Mouse (Mus musculus): ENCODE results near the gene Nhs.

The Nhs gene

DNA sequence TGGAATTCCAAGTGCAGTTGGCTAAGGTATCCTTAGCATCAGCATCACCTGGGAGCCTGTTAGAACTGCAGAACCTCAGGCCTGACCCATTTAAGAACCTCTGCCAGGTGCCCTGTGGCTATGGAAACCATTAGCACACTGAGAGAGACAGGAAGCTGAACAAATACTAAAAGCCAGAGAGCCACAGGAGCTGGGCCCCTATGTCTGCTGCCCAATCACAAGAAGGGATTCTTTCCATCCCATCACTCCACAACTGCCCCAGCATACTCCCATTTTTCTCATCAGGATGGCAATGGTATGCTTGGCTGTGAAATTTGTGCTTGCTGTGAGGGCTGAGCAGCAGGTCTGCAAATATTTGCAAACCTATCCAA lies 232.9 kb downstream of the Nhs start:
- no peak for DNase-seq

DNA sequence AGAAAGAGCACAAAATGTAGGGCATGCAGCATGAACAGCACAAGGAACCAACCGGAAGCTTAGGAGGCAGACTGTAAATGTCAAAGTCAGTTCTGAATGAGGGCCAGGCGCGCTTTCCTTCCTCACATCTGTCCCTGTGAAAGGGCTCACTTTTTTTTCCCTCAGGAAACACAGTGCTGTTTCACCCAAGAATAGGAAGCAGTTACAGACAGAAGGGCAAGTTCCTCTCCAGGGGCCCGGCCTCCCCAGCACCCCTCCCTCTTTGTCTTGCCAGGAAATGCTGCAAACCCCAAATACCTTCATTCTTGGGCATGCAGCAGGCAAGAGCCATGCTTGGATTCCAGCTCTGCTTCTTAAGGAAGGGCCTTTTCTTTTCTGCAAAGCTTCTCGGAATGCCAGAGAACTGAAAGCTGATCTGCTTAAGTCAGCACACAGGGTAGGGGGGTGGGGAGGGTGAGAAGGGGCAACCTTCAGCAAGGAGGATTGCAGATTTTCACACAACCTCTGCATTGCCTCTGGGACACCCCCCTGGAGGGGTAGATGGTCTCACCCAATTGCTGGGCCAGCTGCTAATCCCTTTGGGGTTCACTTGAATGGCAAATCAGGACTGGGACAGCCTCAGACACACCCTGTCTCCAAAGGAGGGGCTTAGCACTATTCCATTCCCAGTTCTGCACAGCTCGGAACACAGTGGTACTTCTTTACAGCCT lies 233.4 kb downstream of the Nhs start:
- no peak for DNase-seq

DNA sequence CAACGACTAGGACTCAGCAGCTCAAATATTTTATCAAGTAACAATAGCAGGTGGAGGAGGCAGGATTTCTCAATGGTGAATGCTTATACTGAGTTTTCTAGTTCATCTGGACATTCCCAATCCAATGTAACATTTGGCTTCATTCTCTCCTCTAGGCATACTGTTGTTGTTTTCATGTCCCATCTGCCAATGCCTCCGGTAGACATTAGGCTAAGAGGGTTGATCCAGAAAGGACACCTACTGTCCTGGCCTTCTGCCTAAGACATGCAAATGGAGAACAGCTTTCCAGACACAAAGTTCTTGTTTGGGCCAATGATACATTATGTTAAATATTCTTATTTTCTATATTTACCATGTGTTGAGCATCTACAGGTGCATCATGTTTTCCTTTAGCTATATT lies 236.9 kb downstream of the Nhs start:
- peak; percentile 35 to 41 for DNase-seq

DNA sequence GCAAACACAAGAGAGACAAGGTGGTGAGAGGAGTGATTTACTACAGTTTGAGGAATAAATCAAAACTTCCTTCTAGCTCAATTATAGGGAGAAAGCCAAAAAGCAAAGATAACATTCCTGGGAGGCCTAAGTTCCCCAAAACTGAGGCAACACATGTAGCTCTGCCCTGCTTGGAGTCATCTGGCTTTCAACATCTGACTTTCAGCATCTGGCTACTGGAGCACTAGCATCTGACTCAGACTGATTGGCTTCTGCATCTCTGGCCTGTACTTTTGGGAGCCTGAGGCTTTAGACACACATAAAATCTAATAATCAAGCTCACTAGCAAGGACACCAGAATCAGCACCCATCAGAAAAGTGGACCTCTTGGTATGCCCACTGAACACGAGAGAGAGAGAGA lies 237.9 kb downstream of the Nhs start:
- no peak for DNase-seq

DNA sequence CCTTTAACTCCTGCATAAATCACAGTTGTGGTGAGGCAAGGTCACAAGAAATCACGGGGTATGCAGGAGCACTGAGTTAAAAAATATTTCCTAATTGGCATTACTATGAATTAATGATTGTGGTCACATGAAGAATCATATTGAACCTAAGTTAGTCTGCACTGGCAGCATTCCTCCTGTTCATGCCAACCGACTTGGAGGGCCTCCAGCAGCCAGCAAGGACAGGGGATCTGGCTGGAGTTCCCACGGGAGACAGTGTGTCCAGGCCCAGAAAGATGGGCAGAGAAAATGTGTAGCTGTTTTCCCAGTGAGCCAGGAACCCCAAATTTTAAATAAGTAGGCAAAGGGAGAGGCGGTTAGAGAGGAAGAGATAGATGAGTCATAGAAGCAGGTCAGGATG lies 249.6 kb downstream of the Nhs start:
- no peak for DNase-seq

DNA sequence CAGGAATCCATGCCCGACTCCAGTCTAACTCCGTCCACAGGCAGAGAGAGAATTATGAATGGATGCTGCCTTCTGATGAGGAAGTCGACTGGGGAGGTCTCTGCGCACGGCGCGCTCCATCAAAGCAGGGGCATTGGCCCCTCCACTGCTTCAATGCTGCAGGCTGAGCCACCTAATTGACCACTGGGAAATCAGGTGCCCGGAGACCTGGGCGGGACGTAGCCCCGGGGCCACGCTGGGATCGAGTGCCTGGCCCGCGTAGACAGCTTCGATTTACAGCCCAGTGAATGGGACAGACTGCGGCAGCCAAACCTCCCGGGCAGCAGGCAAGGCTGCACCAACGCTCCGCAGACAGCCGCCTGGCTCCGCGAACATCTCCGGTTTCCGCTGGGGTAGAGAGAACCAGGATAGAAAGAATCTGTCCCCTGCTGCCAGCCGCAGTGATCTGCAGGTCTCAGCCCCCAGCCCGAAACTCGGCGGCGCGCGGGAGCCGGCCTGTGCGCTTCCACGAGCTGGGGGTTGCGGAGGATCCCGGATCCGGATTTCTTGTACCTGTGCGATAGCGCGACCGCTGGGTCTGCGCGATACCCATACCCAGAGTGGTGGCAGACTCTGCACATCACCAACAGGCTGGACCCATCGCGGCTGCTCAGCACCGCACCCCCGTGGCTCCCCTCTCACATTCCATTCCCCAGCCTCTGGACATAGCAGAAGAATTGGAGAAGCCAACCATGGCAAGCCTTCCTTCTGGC lies 250.7 kb downstream of the Nhs start:
- DNase-seq: no peak

DNA sequence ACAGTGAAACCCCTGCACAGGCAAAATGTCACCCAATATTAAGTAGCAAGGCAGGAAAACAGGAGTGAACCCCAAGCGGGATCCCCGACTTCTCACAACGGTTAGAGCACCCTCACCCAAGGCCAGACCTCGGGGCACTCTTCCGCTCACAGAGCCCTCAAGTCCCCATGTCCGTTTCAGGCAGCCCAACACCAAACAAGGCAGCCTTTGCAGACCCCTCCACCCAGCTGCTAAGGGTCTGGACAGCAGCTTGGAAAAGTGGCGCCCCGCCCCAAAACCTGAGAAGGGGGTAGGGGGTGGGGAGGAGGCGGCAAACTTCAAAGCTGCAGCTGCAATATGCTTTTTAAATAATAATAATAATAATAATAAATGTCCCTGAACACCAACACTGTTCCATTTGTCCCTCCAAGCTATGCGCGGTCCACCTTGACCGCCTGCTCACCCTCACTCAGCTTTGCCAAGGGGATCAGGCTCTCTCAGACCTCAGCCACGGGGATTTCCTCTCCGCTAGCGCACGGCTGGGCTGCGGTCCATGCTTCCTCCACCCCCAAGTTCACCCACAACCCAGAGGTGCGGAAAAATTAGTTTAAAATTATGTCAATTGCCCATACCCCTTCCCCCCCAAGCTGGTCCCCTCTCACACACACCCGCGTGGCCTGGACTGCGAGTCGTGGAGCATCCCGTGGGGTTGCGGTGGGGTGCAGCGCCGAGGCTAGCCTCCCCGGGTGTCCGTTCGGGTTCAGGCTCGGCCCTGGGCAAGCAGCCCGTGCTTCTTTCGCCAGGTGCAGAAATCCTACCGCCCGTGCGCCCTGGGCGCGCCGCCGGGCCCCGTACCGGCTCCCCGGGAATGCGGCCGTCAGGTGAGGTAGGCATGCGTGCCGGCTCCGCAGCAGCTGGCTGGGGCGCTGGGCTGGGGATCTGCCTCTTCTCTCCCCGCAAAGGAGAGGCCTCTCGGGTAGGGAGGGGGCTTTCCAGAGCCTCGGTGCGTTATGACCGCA lies 251.6 kb downstream of the Nhs start:
- no peak for DNase-seq

DNA sequence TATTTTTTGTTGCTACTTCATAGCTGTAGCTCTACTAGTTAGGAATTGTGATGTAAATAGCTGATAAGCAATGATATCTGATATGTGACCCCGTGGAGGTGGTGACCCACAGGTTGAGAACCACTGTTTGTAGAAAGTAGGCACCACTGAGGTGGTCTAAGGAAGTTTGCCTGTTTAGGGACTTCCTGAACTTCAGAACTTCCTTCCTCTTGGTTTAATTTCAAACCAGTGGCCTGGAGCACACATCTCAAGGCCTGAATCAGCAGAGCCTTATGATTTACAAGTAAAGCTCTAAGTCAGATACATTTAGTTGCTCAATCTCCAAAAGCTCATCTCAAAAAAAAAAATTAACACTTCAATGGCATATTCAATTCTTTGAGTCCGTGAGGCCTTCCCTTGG lies 265.1 kb downstream of the Nhs start:
- no peak for DNase-seq

DNA sequence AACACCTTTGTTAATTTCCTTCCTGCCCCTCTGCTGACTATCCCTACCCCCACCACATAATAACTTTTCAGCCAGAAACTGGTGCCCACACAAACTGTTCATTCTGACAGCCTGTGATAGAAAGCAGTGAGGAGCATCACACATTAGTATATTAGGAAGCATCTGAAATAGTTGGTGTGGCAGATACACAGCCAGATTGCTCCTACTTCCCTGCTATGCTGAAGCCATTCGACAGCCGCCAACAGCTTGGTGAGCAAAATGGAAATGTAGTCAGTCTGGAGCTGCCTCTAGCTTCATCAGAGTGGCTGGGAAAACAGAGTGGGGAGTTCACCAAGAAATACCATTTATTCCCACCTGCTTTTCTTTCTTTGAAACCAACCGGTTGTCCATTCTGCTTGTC lies 275.9 kb downstream of the Nhs start:
- DNase-seq: no peak

DNA sequence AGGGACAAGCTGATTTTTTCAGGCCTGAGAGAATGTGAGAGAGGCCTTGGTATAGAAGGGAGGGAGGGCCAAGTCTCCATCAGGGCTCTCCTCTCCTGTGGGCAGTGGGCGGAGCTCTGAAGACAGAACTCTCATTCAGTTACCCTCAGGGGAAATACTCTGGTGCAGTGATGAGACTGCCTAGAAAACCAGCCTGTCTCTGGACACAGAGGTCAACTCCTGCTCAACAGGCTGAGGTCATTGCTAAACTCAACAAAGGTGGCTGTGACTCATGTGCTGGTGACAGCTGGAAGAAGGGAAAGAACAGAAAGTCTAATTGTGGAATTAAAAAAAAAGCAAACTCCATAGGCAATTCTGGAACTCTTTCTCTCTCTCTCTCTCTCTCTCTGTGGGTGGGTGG lies 282.4 kb downstream of the Nhs start:
- no peak for DNase-seq

DNA sequence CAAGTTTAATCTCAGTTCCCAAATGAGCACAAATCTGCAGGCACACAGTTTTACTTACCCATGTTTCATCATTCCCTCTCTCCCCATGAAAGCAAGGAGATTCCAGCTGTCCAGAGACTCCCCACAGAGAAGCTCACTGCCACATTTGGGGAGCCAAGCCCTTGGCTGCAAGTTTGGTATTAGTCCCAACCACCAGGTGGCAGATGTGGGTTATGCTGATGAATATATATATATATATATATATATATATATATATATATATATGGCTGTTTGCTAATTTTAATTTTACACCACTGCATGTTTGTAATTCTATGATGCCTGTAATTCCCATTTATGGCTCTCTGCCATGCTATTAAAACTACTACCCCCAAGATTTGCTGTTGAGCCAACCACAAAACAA lies 286.0 kb downstream of the Nhs start:
- DNase-seq: peak; percentile 6 to 21

DNA sequence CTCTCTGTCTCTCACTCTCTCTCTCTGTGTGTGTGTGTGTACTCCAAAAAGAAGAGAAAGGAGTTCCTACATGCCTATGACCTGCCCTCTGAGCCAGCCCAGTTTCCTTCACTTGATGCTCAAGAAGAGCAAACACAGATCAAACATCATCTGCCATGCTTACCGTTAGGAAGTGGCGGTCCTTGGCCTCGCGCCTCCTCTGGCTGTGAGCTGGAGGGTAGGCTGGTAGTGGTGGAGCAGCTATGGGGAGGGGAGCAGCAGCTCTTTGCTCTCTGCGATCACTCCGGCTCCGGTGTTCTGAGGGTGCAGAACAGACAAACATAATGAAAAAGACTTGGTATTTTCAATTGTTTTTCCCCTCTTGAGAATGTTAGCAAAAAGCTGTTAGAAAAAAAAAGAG lies 288.2 kb downstream of the Nhs start:
- no peak for DNase-seq

DNA sequence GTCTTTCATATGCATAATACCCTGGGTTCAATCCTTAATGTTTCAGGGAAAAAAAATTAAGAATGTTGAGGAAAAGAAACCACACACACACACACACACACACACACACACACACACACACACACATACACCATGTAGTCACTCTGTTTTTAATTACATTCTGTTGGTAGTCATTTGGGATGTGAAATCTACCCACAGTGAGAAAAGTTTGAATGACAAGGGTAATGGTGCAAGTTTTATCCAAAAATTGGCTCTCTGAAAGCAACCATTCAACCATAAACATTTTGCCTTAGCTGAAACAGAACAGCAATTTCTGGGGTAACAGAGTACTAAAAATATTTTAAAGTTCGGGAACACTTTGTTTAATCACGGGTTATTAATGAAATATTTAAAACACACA lies 303.9 kb downstream of the Nhs start:
- DNase-seq: no peak

DNA sequence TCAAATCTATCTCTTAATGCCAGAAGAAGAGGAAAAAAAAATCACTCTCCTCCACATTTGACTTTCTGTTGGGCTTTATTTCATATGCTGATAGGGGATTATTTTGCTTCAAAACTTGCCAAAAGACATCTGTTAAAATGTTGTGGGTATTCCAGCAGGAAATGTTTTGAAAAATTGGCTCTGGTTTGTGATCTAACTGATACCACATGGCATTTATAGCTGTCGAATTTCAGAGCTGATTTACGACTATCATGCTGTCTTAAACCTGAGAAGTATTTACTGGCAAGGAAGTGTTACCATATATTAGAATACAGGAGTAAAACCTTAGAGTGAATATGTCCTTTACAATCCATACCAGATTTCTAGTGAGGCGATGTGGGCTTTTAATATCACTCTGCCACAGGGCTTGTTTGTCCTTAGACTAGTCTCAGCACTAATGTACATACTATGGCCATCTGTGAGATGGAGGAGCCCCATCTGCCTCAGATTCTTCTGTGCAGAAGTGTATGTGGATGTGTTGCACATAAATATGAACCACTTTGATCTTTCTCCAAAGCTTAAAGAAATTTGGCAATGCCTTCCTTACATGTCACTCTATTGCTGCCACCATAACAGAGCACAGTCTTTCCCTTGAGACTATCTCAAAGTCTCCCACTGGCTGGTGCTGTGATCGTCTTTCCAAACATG lies 305.8 kb downstream of the Nhs start:
- no peak for DNase-seq

DNA sequence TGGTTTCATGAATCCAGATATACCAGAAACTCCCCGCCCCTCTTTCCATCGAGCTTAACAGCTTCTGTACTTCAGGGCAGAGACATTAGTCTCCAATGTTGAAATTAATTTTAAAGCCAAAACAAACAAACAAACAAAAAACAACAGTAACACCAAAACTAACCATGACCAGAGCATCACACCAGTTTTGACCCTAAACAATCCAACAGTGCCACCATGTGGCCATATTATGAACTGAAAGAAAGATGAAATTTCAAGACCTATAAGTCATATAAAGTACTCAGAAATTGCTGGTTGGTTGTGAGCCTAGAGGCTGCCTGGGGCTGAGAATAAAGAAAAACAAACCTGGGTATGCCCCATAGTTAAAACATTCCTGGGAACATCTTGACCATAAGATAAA lies 333.3 kb downstream of the Nhs start:
- peak; percentile 4 to 36 for DNase-seq

DNA sequence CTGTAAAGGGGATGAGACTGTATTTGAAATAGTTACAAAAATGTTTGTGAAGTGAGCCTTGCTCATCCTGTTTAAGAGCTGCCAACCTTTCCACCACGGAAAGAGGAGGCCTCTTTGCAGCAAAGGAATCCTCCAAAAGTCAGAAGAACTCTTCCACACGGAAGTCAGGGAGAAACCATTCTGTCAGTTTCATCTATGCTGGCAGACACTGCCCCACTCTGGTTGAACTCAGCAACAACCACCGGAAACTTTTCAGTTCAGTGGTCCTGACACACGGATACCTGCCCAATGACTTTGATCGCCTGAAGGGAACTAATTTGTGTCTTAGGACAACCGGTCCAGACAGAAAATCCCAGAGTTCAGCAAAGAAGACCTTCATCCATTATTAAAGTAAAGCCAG lies 369.3 kb downstream of the Nhs start:
- DNase-seq: peak; percentile 2 to 5
